Mouse (Mus musculus) gastrocnemius, adult 2 months (tissue): Measurements from ENCODE around the gene Nkap. TPM values are rescaled to one million over a fixed set of nuclear protein-coding genes. Genes with fewer than 3 reads are reported as not detected.

Experiments
- DNase-seq: peaks from one replicate; pipeline ENCODE4 v3.0.0; 2022
- H3K27ac ChIP-seq: fragments of 200-600 bp; 2 replicates; pipeline ENCODE4 v1.8.1; 2022; ENCODE audit warnings: mild to moderate bottlenecking
- H3K4me3 ChIP-seq: fragments of 200-600 bp; 2 replicates; pipeline ENCODE4 v1.8.1; 2022; ENCODE audit warnings: mild to moderate bottlenecking, moderate library complexity
- CTCF ChIP-seq: fragments of 200-600 bp; IDR thresholded peaks from 2 replicates; pipeline ENCODE4 v1.8.1; 2022; ENCODE audit warnings: antibody characterized with exemption, mild to moderate bottlenecking, moderate library complexity
- intact Hi-C: fragments of 180-260 bp; cut with DNase I; formaldehyde crosslinking; loops from one replicate; pipeline ENCODE4 v1.15.1; 2025
- total RNA-seq, 2 experiments: library from RNA; stranded (reverse); gene quantifications; 2 replicates each; pipeline ENCODE4 v1.2.3; 2021

The Nkap gene
- total RNA-seq, 2 experiments from 2014 or later, result 6.1 to 10.1 TPM

GRCm38 (mm10) chrX:37190755-37191104 lies 64.1 kb downstream of the Nkap start:
- intact Hi-C loops, result no loop called here
- no peak for TF ChIP-seq CTCF
- DNase-seq, result no peak
- peak overlapping the region; percentile 86 for H3K4me3 ChIP-seq
- H3K27ac ChIP-seq, result peak overlapping the region; percentile 81

- Histone ChIP-seq H3K4me3 (peak within 1 kb of the TSS; percentile 86), H3K27ac (peak within 1 kb of the TSS; percentile 81)
- TF ChIP-seq CTCF, result no peak
- peak; percentile 87 for DNase-seq
- intact Hi-C loops, result no loop called here
These were observed 64.6 kb downstream of the Nkap start, which contains the start of the genes Ndufa1 and Rnf113a1 for GRCm38 (mm10) chrX:37191105-37191743. Gene Ndufa1 (minus strand): TSS chrX:37191163. Gene Rnf113a1 (plus strand): TSS chrX:37191245.

DNA sequence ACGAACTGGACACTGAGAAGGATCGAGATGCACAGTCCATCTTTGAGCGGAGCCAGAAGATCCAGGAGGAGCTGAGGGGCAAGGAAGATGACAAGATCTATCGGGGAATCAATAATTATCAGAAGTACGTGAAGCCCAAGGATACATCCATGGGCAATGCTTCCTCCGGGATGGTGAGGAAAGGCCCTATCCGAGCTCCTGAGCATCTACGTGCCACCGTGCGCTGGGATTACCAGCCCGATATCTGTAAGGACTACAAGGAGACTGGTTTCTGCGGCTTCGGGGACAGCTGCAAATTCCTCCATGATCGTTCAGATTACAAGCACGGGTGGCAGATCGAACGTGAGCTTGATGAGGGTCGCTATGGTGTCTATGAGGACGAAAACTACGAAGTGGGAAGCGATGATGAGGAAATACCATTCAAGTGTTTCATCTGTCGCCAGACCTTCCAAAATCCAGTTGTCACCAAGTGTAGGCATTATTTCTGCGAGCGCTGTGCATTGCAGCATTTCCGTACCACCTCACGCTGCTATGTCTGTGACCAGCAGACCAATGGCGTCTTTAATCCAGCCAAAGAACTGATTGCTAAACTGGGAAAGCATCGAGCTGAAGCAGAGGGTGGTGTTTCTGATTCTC lies 65.3 kb downstream of the Nkap start:
- no peak for TF ChIP-seq CTCF

GRCm38 (mm10) chrX:37198676-37199075 lies 72.1 kb downstream of the Nkap start:
- Histone ChIP-seq H3K27ac (no peak overlapping the region), H3K4me3 (no peak overlapping the region)
- intact Hi-C loops, result no loop called here
- DNase-seq, result no peak
- TF ChIP-seq CTCF, result no peak

More for the DNA sequence above, 65.3 kb downstream of the Nkap start:
- no peak for DNase-seq
- intact Hi-C loops, result no loop called here
- Histone ChIP-seq H3K4me3 (peak overlapping the region; percentile 86), H3K27ac (peak overlapping the region; percentile 81)

Other genes with a start within 250 kb of the Nkap start
- 1 to 10 TPM; 2.7 to 2.9 TPM for gene Nkrf, start 223.9 kb upstream of the Nkap start, total RNA-seq
- gene Sept6, start 135.0 kb upstream of the Nkap start, total RNA-seq, result 1 to 10 TPM in 1 of 2 experiments, under 1 TPM in 1; 0.99 to 1.9 TPM
- gene Sowahd, start 78.0 kb upstream of the Nkap start, total RNA-seq, result not detected
- gene Rpl39, start 41.4 kb upstream of the Nkap start, total RNA-seq, result 100 to 1,000 TPM; 265 to 297 TPM
- gene Upf3b, start 16.5 kb upstream of the Nkap start, total RNA-seq, result 10 to 100 TPM in 1 of 2 experiments, 1 to 10 TPM in 1; 9.4 to 10.1 TPM
- gene Akap14, start 42.0 kb downstream of the Nkap start, total RNA-seq, result not detected
- gene Ndufa1, start 64.4 kb downstream of the Nkap start, total RNA-seq, result 100 to 1,000 TPM; 357 to 460 TPM
- gene Rnf113a1, start 64.5 kb downstream of the Nkap start, total RNA-seq, result 1 to 10 TPM; 1.7 to 2.6 TPM
- not detected for gene Gm9, start 84.2 kb downstream of the Nkap start, total RNA-seq
- not detected for gene Rhox1, start 95.5 kb downstream of the Nkap start, total RNA-seq
- gene Rhox2a, start 118.2 kb downstream of the Nkap start, total RNA-seq, result not detected
- not detected for gene Rhox3a, start 123.1 kb downstream of the Nkap start, total RNA-seq
- not detected for gene Rhox4a, start 138.5 kb downstream of the Nkap start, total RNA-seq